Comparison of ENCODE assay signal across 8 mouse cellular contexts in genomic region chr4:128993675-128994074, GRCm38 (mm10). TPM values are rescaled to one million over a fixed set of nuclear protein-coding genes. Genes with fewer than 3 reads are reported as not detected.
A peak's percentile ranks its signal among the peaks of the same experiment; 100 is the strongest.
DNase-seq lines count a peak whose midpoint lies in the region; ATAC-seq and TF ChIP-seq lines count a peak whose summit lies in the region.

No protein-coding gene starts in this region.

- WGBS in lung, postnatal 0 days, result under 1% methylated on average over 12 of the region's 12 CpGs
- WGBS in hindbrain, embryonic 14.5 days, result 2% methylated on average over 12 of the region's 12 CpGs

- H3K4me2 ChIP-seq in lung, postnatal 0 days (replicated peaks; ENCODE audit: low read depth, low read length), result peak overlapping the region; percentile 95
- H3K4me2 ChIP-seq in hindbrain, embryonic 14.5 days (replicated peaks), result peak overlapping the region; percentile 66

- DNase-seq in CD4-positive, CD25-positive, alpha-beta regulatory T cell, adult 2 months (ENCODE audit: low read depth, low spot score), result peak; percentile 31
- peak; percentile 42 for DNase-seq in lung, postnatal 0 days (ENCODE audit: low spot score)
- no peak for DNase-seq in lung, adult 18-20 months
- DNase-seq in hindbrain, embryonic 14.5 days (ENCODE audit: low spot score), result no peak
- no peak for DNase-seq in layer of hippocampus, postnatal 10 days (ENCODE audit: low spot score in 2 of 2)
- no peak for DNase-seq in layer of hippocampus, adult 9-10 months (ENCODE audit: low spot score)

- peak overlapping the region; percentile 73 for H3K9ac ChIP-seq in lung, postnatal 0 days (replicated peaks; ENCODE audit: low read depth)
- H3K9ac ChIP-seq in hindbrain, embryonic 14.5 days, result peak overlapping the region; percentile 77

- no peaks in the 10 kb centered on the region for H3K27me3 ChIP-seq in lung, postnatal 0 days (replicated peaks; ENCODE audit: insufficient read depth, low read length)
- no peaks in the 10 kb centered on the region for H3K27me3 ChIP-seq in hindbrain, embryonic 14.5 days (ENCODE audit: control insufficient read depth, insufficient read depth, low read length)

- H3K27ac ChIP-seq in lung, postnatal 0 days (ENCODE audit: low read length), result peak overlapping the region; percentile 74
- peak overlapping the region; percentile 47; the same call in 1 of the 2 replicates for H3K27ac ChIP-seq in hindbrain, embryonic 14.5 days

- H3K4me3 ChIP-seq in lung, postnatal 0 days (ENCODE audit: low read depth, low read length), result peak overlapping the region; percentile 72
- H3K4me3 ChIP-seq in hindbrain, embryonic 14.5 days (replicated peaks; ENCODE audit: low read length), result peak overlapping the region; percentile 76

- H3K4me1 ChIP-seq in lung, postnatal 0 days (ENCODE audit: insufficient read depth, low read depth, low read length), result peaks cover 12% of the 10 kb centered on the region; the same call in 1 of the 2 replicates
- H3K4me1 ChIP-seq in hindbrain, embryonic 14.5 days (replicated peaks; ENCODE audit: control insufficient read depth, insufficient read depth, low read length), result peaks cover 13% of the 10 kb centered on the region

- no peaks in the 10 kb centered on the region for H3K36me3 ChIP-seq in lung, postnatal 0 days (ENCODE audit: insufficient read depth, low read length)
- peaks cover 8% of the 10 kb centered on the region; the same call in 1 of the 2 replicates for H3K36me3 ChIP-seq in hindbrain, embryonic 14.5 days (replicated peaks; ENCODE audit: control insufficient read depth, insufficient read depth)

- H3K9me3 ChIP-seq in lung, postnatal 0 days (ENCODE audit: low read length), result no peaks in the 10 kb centered on the region
- no peaks in the 10 kb centered on the region for H3K9me3 ChIP-seq in hindbrain, embryonic 14.5 days (ENCODE audit: control insufficient read depth, low read length)

- no peak for TF ChIP-seq EP300 in lung, postnatal 0 days (IDR thresholded peaks at IDR 0.05)

- ATAC-seq in CD4-positive, CD25-positive, alpha-beta regulatory T cell, adult 4 months, result no peak
- ATAC-seq in lung, postnatal 0 days, result no peak
- no peak for ATAC-seq in hindbrain, embryonic 14.5 days (ENCODE audit: low FRiP score)
- peak; percentile 16; the same call in 1 of the 2 replicates for ATAC-seq in megakaryocyte-erythroid progenitor cell, adult 5-6 weeks (replicated peaks; ENCODE audit: low FRiP score, low TSS enrichment, poor library complexity, severe bottlenecking)

- no peak for TF ChIP-seq CTCF in lung, postnatal 0 days (IDR thresholded peaks at IDR 0.05)

RNA-seq across cellular contexts. Expression of gene Ak2, which starts 1.9 kb away (rescaled TPM):
- 100 to 1,000 TPM in 1 of 2 experiments, 10 to 100 TPM in 1; 74.6 to 113 TPM for polyA plus RNA-seq in CD4-positive, CD25-positive, alpha-beta regulatory T cell, adult 4 months (2017; shearing (Covaris generic))
- 85.7 and 89.7 TPM in 2 replicates for polyA plus RNA-seq in lung, postnatal 0 days (2015; fragmentation: Nextera tagmentation; extraction: Ambion mirVana)
- 60.4 and 64.4 TPM in 2 replicates for polyA plus RNA-seq in hindbrain, embryonic 14.5 days (2014; fragmentation: Nextera tagmentation; extraction: Ambion mirVana)
- total RNA-seq in megakaryocyte-erythroid progenitor cell, adult 5-6 weeks (2014; fragmentation: Nextera tagmentation), result 192 and 206 TPM in 2 replicates
- 179 and 181 TPM in 2 replicates for total RNA-seq in megakaryocyte-erythroid progenitor cell, adult 5-6 weeks (2017)
- 10 to 100 TPM; 32.3 to 34.3 TPM for total RNA-seq in layer of hippocampus, postnatal 10 days (2021)

RNA-seq across cellular contexts. Expression of gene Azin2, which starts 31.4 kb away (rescaled TPM):
- under 1 TPM in 1 of 2 experiments, not detected in 1; 0.66 TPM for polyA plus RNA-seq in CD4-positive, CD25-positive, alpha-beta regulatory T cell, adult 4 months (2017; shearing (Covaris generic))
- polyA plus RNA-seq in lung, postnatal 0 days (2015; fragmentation: Nextera tagmentation; extraction: Ambion mirVana), result 39.0 and 42.2 TPM in 2 replicates
- polyA plus RNA-seq in hindbrain, embryonic 14.5 days (2014; fragmentation: Nextera tagmentation; extraction: Ambion mirVana), result 14.6 and 20.1 TPM in 2 replicates
- not detected in 2 replicates for total RNA-seq in megakaryocyte-erythroid progenitor cell, adult 5-6 weeks (2014; fragmentation: Nextera tagmentation)
- total RNA-seq in megakaryocyte-erythroid progenitor cell, adult 5-6 weeks (2017), result not detected in 2 replicates
- 10 to 100 TPM; 27.7 to 31.0 TPM for total RNA-seq in layer of hippocampus, postnatal 10 days (2021)

Comparison
In these comparisons a context has a peak if more than half of its experiments do, and no peak if none do; other contexts are left out.
1. DNase-seq: peak in CD4-positive, CD25-positive, alpha-beta regulatory T cell, adult 2 months (single experiment) and lung, postnatal 0 days (single experiment); none in lung, adult 18-20 months (0 of 2), hindbrain, embryonic 14.5 days (single experiment), layer of hippocampus, postnatal 10 days (0 of 2) and layer of hippocampus, adult 9-10 months (single experiment).